Mouse (Mus musculus) layer of hippocampus, postnatal 14 days (tissue): ENCODE measurements around the gene Txndc11. TPM values are rescaled to one million over a fixed set of nuclear protein-coding genes. Genes with fewer than 3 reads are reported as not detected.
A peak's percentile ranks its signal among the peaks of the same experiment; 100 is the strongest.
"Not testable (repeated sequence)": the region's sequence is repeated elsewhere in the genome, so short reads cannot be mapped to it uniquely, and the experiment has no call there.

Source experiments
- DNase-seq, 2 experiments: peaks; one replicate each; pipeline ENCODE4 v3.0.0; 2021 to 2022; ENCODE audit warnings: low spot score in 2 of 2, mixed read lengths in 1 of 2
- long read RNA-seq, 2 experiments: library from polyadenylated mRNA; stranded (forward); transcript quantifications; one replicate each; pipeline ENCODE4 v2.0.0; 2021
- total RNA-seq, 2 experiments: library from RNA; stranded (reverse); gene quantifications; 2 replicates each; pipeline ENCODE4 v1.2.3; 2021

The Txndc11 gene
- total RNA-seq = 10 to 100 TPM; 31.3 to 37.4 TPM
- long read RNA-seq, experiment 1, full-length matches to known transcripts = 16 of 48 reads
- long read RNA-seq, experiment 1, partial matches to known transcripts = 4 of 48 reads
- long read RNA-seq, experiment 1, other reads (novel, unspliced or antisense) = 28 of 48 reads
- long read RNA-seq, experiment 2, full-length matches to known transcripts = 23 of 65 reads
- long read RNA-seq, experiment 2, partial matches to known transcripts = 5 of 65 reads
- long read RNA-seq, experiment 2, other reads (novel, unspliced or antisense) = 37 of 65 reads

GRCm38 (mm10) chr16:11134348-11135344, at the start of gene Txndc11:
Txndc11 (minus strand) TSS chr16:11134650.
- DNase-seq = peak; percentile 99 to 100

- no peak for DNase-seq
These were observed 43.0 kb upstream of the Txndc11 start for GRCm38 (mm10) chr16:11177404-11177803.

GRCm38 (mm10) chr16:11176884-11177244, 42.4 kb upstream of the Txndc11 start:
- DNase-seq = no peak

GRCm38 (mm10) chr16:11176208-11176883, 41.9 kb upstream of the Txndc11 start, which contains the start of gene Zc3h7a:
Zc3h7a (minus strand) TSS chr16:11176393.
- peak; percentile 88 to 91 for DNase-seq

- peak; percentile 37 to 61 for DNase-seq
These were observed 41.2 kb upstream of the Txndc11 start for GRCm38 (mm10) chr16:11175489-11176207.

GRCm38 (mm10) chr16:11175100-11175488, 40.6 kb upstream of the Txndc11 start:
- no peak for DNase-seq

GRCm38 (mm10) chr16:11174671-11175081, 40.2 kb upstream of the Txndc11 start:
- peak; percentile 46 to 58 for DNase-seq

- no peak for DNase-seq
These were observed 37.2 kb upstream of the Txndc11 start for GRCm38 (mm10) chr16:11171679-11172078.

GRCm38 (mm10) chr16:11166431-11166830, 32.0 kb upstream of the Txndc11 start:
- DNase-seq = peak in 1 of 2 experiments; percentile 38

- DNase-seq = no peak
These were observed 30.3 kb upstream of the Txndc11 start for GRCm38 (mm10) chr16:11164695-11165255.

- DNase-seq = not testable (repeated sequence)
These were observed 23.3 kb upstream of the Txndc11 start for GRCm38 (mm10) chr16:11157721-11158120.

- DNase-seq = no peak
These were observed 20.1 kb upstream of the Txndc11 start for GRCm38 (mm10) chr16:11154500-11154899.

- peak; percentile 100 for DNase-seq
These were observed 9.4 kb upstream of the Txndc11 start for GRCm38 (mm10) chr16:11143706-11144483.

- peak; percentile 26 to 27 for DNase-seq
These were observed 738 bp downstream of the Txndc11 start for GRCm38 (mm10) chr16:11133476-11134347.

GRCm38 (mm10) chr16:11132839-11133238, 1.6 kb downstream of the Txndc11 start:
- no peak for DNase-seq

GRCm38 (mm10) chr16:11128301-11128700, 6.1 kb downstream of the Txndc11 start:
- DNase-seq = no peak

GRCm38 (mm10) chr16:11125371-11125770, 9.1 kb downstream of the Txndc11 start:
- no peak for DNase-seq

- DNase-seq = no peak
These were observed 10.3 kb downstream of the Txndc11 start for GRCm38 (mm10) chr16:11124110-11124509.

GRCm38 (mm10) chr16:11122625-11123024, 11.8 kb downstream of the Txndc11 start:
- DNase-seq = no peak
